Mouse (Mus musculus): ENCODE results near the gene Hcn2.

Gene Hcn2

DNA sequence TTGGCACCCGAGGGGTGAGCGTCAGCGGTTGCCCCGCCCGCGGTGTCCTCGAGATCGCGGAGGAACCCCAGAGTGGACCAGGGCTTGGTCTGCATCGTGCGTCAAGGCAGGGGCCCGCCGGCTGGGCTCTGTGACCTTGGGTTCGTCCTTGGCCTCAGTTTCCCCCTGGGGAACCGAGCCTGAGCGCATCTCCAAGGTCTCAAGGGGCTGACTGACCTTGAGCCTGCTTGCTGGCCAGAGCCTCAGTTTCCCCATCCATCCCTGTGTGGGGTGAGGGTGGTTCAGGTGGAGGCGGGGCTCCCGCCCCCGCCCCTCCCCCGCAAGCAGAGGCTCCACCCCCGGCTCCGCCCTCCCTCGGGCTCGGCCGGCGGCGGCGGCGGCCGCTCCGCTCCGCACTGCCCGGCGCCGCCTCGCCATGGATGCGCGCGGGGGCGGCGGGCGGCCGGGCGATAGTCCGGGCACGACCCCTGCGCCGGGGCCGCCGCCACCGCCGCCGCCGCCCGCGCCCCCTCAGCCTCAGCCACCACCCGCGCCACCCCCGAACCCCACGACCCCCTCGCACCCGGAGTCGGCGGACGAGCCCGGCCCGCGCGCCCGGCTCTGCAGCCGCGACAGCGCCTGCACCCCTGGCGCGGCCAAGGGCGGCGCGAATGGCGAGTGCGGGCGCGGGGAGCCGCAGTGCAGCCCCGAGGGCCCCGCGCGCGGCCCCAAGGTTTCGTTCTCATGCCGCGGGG, at the start of gene Hcn2:
TSS of gene Hcn2 (plus strand) at position 381 of the 734 bp plus-strand sequence.
- DNase-seq (ENCODE audit: low read depth, low spot score), result no peak

DNA sequence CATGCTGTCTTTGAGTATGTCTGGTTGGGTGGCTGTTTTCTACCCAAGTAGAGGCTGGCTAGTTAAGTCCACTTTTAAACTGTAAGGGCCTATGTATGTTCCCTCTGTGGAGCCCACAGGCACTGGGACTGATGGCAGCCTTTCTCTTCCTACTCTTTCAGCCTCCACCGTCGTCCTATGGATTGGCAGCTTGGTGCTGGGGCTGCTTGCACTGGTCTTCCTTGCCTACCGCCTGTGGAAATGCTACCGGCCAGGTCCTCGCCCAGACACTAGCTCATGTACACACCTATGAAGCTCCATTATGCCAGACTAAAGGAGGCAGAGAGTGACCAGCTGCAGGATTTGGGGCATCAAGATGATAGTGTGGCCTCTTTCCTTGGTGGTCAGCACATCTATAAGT, 48.4 kb upstream of the Hcn2 start:
- no peak for DNase-seq (ENCODE audit: low read depth, low spot score)

DNA sequence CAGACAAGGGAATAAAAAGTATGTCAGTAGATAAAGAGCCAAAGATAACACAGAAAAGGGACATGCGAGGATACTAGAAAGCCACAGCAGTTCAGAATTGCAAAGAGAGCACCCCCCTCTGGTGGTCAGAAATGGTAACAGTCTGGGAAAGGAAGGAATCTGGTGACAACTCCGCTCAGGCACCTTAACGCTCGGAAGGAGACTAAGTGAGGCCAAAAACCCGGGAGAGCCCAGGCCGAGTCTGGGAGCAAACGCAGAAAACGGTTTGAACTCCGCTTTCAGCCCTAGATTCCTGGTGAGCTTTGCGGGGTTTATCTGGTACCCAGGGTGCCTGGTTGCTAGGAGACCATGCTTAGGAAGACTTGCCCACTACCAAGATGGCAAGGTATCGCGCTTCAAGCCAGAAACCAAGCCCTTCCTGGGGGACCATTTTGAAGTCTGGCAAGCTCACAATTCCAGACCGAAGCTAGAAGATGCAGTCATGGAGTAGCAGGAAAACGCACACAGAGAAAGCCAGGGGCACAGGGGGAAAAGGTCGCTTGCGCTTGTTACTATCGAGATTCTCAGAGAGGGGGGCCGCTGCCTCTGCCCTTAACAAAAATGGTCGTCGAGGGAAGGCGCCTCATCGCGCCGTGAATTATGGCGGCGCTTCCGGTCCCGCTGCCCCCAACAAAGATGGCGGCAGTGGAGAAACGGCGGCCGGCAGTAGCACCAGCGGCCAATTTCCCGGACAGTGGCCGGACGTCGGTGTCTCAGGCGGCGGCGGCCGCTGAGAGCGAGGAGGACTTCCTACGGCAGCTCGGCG, 47.5 kb upstream of the Hcn2 start, which contains the start of gene Tpgs1:
TSS of gene Tpgs1 (plus strand) at position 599 of the 805 bp plus-strand sequence.
- DNase-seq (ENCODE audit: low read depth, low spot score), result peak; percentile 88

DNA sequence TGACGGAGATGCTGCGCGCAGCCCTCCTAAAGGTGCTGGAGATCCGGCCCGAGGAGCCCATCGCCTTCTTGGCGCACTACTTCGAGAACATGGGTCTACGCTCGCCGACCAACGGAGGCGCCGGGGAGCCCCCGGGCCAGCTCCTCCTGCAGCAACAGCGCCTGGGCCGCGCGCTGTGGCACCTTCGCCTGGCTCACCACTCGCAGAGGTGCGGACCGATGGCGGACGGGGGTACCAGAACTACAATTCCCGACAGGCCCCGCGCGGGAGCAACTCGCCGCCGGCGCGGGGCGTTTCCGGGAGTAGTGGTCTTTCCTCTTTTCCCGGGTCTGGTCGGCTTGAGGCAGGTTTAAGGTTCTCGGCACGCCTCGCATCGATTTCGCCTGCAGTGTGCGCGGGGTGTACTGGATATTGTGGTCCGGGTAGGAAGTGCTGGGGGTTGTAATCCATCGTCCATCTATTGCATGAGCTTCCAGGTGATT, 46.8 kb upstream of the Hcn2 start:
- DNase-seq (ENCODE audit: low read depth, low spot score), result peak; percentile 82

DNA sequence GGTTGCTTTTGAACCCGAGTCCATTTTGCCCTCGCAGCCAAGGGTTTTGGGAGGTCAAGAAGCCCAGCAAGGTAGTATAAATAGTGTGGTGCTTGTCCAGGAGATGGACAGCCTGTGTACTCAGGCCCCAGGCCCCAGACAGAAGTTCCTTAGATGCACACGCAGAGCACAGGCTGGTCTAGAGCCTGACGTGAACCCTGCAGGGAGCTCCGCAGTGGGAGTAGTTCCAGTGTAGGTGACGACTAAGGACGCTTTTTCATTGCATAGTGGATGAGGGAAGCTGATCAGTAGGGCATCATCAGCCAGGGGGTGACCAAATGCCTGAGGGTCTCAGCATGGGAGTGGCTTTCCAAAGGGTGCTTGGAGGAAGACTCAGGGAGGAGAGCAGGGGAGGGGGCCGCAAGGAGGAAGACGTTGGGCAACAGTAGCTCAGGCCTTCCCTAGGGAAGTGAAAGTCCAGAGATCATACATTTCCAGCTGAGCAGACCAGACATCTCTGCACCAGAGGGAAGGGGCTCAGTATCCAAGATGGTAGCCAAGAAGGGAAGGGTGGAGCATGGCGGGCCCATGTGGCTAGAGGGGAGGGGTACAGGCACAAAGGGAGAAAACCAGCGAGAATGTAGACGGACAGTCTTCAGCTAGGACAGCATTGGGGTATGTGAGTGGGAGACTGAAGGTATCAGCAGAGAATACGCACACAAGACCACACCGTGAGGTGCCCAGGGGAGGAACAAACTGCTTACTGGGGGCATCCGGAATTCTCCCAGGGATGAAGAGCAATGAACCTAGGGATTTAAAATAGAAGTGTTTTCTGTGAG, 46.2 kb upstream of the Hcn2 start:
- DNase-seq (ENCODE audit: low read depth, low spot score), result no peak

DNA sequence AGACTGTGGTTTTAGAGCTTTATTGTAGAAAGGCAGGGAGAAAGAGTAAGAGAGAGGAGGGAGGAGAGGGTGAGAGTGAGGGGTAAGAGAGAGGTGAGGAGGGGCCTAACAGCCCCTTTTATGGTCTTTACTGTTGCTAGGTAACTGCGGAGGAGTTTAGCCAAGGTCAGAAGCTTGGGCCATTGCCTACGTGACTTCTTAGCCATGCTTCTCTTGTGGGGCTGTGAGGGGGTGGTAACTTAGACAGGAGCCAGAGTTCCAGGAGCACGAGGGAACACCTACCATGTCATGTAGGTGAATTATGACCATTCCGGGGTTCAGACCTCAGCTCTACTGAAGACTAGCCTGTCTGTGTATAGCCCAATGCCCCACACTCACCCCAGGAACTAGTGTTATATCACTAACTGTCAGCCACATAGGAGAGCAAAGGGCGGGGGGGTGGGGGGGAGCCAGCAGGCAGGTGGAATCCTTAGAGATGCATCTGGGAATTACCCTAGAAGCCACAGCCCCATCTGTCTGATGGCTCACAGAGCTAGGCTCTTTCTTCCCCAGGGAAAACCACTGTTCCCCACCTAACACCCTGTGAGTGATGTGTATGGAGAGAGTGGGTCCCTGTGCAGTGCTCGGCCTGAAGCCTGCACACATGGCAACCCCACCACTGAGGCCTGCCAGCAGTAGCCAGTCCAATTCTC, 44.9 kb upstream of the Hcn2 start:
- no peak for DNase-seq (ENCODE audit: low read depth, low spot score)

DNA sequence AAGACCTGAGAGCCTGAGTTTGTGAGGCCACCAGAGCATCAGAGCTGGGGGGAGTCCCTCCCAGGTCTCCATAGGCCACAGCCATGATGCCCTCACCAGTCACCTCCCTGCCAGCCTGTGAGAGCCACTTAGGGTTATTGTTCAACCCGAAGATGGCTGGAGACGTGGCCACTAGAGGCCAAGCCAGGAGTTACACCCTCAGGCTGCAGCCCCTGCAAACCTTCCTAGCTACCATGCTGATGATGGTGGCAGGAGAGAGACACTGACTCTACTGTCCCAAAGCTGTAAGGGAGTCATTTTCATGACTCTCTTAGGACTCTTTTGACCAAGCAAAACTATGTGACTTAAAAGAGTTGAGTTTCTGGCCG, 44.4 kb upstream of the Hcn2 start:
- DNase-seq (ENCODE audit: low read depth, low spot score), result no peak

DNA sequence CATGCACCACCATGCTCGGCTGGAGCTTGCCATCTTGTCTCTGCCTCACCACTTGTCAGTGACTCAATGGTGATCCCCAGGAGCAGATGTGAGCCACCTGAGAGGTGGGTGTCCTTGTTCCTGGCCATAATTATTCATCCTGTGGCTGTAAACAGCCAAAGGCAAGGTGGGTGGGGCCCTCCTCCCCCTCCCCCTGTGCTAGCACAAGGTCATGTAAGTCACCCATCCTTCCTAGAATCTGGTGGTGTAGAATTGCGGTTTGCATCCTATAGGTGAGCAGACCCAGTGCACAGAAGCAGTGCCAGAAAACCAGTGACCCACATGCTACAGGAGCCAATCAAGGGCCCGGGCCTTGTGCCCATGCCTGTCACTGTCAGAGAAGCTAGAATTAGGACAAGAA, 43.4 kb upstream of the Hcn2 start:
- DNase-seq (ENCODE audit: low read depth, low spot score), result no peak

DNA sequence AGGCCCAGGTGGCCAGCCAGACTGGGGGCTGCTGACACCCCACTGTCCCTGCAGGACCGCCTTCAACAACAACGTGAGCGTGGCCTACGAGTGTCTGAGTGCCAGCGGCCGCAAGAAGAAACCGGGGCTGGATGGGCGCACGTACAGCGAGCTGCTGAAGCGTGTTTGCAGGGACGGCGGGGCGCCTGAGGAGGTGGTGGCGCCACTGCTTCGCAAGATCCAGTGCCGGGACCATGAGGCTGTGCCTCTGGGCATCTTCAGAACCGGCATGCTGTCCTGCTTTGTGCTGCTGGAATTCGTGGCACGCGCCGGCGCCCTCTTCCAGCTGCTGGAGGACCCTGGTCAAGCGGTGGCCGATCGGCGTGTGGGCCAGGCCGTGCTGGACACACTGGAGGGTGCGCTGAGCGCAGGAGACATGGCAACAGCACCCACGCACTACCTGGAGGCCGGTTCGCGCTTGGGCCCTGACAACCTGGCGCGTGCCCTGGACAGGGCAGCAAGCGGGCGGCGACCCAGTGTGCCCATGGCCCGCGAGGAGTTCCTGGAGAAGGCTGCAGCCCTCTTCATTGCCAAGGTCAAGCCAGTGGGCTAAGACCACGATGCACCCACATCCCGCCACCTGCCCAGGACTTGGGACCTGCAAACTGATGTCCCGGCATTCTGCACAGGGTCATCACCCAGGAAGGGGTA, 40.9 kb upstream of the Hcn2 start:
- DNase-seq (ENCODE audit: low read depth, low spot score), result no peak

DNA sequence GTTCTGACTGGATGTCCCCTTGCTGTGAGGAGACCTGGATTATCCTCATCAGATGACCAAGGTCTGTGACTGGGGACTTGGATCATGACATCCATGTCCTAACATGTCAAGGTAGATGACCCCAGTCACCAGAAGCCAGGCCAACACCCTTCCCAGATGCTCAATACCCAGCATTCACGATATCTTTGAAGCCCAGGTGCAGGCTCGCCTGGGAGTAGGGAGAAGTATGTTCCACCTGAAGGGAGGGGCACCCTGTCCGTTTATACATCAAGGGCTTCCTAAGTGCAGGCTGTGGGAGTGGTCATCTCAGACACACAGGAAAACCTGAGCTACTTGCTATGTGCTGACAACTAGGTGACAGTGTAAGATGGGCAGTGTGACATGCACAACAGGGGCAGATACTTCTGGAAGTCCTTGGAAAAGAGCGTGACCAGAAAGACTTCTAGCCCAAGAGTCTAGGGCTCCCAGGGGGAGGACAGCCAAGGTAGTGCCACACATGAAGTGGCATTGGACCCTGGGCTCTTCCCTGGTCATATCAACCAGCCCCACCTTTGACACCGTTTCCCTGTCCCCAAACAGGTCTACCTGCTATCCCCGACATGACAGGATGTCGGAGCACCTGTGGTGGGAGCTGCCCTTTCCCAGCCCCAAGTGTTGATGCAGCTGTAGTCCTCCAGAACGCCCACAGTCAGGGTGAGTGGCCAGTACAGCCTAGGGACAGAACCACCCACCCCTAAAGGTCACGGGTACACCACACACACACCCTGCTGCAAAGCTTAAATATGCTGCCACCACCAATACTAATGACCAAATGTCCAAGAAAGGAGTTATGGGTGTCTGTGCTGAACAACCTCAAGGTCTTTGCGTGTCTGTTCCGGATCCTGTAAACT, 35.6 kb upstream of the Hcn2 start:
- DNase-seq (ENCODE audit: low read depth, low spot score), result no peak

DNA sequence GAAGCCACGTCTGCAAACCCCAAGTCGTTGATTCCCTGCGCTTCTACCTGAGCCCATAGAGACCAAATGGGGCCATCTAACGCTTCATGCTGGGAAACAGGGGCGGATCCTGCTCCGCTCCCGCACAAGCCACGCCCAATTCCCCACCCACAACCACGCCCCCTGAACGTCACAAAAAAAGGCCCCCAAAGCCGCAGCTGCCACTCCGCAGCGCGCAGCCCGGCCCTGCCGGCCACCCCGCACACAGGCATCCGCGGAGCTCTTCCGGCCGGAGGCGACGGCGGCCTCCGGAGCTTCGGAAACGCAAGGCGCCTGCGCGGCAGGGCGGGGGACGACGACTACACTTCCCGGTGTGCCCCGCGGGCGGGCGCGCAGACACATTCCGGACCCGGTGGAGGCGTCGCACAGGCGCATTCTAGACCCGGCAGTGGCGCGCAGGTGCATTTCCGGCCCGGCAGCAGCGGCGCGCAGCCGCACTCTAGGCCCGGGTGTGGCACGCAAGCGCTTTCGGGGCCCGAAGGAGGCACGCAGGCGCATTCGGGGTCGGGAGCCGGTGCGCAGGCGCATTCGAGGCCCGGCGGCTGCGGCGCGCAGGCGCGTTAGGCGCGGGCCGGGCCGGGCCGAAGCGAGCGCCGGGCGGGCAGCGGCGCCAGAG, 34.7 kb upstream of the Hcn2 start, which contains the start of gene Cdc34:
TSS of gene Cdc34 (plus strand) at position 605 of the 655 bp plus-strand sequence.
- DNase-seq (ENCODE audit: low read depth, low spot score), result peak; percentile 99

DNA sequence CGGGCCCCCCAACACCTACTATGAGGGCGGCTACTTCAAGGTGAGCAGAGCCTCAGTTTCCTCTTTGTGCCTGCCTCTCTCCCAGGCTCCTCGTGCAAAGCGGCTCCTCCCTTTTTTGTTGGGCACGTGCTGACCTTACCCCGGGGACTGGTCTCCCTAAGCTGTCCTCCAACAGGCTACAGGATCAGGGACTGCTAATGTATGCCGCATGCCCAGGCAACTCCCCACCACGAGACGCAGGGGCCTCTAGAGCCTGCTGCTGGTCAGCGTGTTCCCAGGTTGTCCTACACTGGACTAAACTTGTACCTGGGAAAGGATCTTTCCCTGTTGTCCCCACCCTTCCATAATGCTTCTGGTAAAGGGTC, 33.9 kb upstream of the Hcn2 start:
- no peak for DNase-seq (ENCODE audit: low read depth, low spot score)

DNA sequence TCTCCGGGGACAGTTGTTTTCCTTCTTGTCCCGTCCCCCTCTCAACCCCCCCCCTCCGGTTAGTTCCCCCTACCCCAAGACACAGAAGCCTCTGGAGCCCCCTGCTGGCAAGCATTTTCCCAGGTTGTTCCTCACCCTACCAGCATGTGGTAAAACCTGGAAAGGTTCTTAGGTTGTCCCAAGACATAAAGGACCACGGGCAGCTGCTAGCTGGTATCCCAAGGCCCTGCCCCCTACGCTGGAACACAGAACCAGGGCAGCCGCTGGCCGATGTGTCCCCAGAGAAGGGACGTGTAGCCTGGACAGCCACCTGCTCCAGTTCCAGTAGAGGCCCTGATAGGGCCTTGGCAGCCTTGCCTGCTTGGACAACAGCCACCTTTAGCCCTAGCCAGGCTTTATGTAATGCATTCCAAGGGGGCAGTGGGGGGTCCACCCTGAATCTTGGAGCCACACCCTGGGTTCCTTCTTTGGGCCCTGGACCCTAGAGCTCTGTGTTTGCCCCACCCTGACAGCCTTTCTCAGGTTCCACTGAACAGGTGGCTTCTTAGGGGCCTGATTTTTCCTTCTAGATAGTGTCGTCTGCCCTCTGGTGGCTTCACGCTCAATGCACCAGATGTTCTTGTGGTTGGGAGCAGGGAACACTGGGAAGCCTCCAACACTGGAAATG, 33.4 kb upstream of the Hcn2 start:
- DNase-seq (ENCODE audit: low read depth, low spot score), result peak; percentile 63

DNA sequence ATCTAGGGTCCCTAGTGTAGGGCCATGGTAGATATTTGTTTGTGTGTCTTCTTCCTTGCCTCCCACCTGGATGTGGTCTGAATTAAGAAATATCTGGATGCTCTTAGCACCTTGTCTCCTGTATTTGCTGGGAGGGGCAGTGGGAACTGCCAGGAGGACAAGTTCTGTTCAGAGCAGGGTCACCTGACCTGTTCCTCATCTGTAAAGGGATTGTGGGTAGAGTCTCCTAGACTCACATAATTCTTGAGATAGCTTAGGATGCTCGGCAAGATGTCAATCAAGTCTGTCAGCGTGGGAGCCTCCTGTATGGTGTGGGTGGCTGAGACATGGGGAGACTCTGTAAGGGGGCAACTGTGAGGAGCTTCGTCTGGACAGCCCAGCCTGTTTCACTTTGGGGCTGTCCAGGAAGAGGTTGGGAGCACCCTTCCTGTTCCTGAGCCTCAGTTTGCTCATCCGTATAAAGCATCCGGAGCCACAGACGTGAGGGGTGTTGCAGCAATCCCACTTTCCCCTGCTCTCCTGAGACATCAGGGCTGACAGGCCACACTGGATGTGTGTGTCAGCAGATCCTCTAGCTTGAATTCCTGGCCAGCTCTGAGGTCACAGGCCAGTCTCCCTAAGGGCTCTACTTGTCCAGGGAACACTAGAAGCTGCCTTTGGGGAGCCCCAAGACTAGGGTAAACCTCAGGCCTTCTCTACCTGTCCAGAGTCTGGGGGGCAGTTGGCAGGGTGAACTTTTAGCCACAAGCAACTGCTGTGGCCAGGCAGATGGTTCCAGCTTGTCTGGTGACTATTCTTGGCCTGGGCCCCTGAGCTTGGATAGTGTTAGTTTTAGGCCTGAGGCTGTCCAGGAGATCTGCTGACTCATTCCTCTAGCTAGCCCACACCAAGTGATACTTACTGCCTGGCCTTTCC, 32.5 kb upstream of the Hcn2 start:
- DNase-seq (ENCODE audit: low read depth, low spot score), result no peak

DNA sequence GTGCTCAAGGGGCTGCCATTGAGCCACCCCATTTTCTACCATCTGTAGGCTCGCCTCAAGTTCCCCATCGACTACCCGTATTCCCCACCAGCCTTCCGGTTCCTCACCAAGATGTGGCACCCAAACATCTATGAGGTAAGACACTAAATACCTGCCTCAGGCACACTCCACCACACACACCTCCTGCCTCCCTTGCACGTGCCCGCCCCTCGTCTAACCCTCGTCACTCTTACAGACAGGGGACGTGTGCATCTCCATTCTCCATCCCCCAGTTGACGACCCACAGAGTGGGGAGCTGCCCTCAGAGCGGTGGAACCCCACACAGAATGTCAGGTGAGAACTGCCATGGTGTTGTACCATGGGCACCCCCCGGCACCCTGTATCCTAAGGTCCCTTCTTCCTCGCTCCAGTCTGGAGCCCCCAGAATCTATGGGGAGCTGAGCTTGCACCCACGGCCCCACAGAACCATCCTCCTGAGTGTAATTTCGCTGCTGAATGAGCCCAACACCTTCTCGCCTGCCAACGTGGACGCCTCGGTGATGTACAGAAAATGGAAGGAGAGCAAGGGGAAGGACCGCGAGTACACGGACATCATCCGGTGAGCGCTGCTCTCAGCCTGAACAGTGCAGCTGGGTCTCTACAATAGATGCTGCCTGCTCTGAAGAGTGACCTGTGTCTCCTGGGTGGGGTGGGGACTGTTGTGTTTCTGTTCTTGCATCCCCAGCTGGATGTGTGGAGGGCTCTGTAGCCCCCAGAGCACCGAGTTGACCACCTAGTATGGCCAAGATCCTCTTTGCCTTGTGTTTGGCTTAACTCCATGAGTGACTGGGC, 31.4 kb upstream of the Hcn2 start:
- no peak for DNase-seq (ENCODE audit: low read depth, low spot score)

DNA sequence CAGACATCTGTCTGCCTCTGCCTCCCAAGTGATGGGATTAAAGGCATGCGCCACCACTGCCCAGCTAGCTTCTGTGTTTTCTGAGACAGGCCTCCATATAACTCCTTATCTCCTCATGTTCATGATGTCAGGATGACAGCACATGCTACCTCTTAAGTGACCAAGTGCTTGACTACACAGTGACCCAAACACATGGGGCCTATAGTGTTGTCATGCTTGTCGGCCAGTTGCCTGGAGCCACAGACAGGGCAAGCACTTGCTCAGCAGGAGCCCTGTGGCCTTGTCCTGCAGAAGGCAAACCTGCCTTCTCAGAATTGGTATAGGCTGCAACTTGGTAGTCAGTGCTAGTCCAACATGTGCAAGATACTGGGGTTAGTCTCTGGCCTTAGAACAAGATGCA, 30.2 kb upstream of the Hcn2 start:
- DNase-seq (ENCODE audit: low read depth, low spot score), result no peak

DNA sequence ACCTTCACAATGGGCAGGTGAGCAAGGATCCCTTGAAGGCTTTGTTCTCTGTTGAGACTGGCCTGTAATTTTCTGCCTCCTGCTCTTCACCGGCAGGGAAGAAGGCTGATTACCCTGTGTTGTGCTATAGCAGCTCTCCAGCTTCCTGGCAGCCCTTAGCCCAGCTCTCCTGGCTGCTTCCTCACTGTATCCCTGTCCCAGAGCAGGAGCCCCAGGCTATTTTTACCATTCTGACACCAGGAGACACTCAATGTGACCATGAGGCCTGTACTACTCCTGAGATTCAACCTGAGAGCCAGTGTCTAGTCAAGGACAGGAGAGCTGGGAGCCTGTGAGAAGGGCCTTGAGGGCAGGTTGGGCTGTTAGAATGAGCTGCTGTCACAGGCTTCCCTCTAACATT, 29.7 kb upstream of the Hcn2 start:
- DNase-seq (ENCODE audit: low read depth, low spot score), result no peak

All from forelimb bud, embryonic 11.5 days (tissue).